Mouse (Mus musculus): ENCODE measurements around the gene Rps15a.

Rps15a gene

DNA sequence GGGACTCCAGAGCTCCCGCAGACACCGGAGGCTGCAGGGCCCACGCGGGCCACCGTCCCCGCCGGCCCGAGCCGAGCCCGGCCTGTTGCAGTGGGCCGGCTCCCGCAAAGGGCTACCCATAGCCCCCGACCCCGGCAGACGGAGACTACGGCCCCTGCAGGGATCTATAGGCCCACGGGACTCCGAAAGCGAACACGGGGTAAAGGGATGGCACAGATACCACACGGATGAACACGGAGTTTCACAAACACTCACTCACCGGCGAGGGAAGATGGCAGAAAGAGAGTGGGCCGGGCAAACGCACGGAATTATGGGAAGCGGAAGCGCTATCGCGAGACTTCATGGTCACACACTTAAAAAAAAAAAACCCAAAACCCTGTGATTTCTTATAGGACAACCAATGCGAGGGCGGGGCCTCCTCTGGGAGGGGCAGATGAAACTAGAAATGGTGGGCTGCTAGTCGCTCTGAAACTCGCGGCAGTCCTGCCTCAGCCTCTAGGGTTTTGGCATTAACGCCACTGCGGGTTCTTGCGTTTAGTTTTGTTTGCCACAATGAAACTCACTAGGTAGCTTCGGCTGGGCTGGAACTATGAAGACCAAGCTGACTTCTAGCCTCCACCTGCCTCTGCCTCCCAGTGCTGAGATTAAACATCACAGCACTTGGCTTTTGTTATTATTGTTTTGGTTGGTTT is at the start of gene Rps15a:
TSS of gene Rps15a (minus strand) at position 312 of the 692 bp plus-strand sequence.
- DNase-seq (ENCODE audit: low spot score in 2 of 2), result peak; percentile 72 to 90

DNA sequence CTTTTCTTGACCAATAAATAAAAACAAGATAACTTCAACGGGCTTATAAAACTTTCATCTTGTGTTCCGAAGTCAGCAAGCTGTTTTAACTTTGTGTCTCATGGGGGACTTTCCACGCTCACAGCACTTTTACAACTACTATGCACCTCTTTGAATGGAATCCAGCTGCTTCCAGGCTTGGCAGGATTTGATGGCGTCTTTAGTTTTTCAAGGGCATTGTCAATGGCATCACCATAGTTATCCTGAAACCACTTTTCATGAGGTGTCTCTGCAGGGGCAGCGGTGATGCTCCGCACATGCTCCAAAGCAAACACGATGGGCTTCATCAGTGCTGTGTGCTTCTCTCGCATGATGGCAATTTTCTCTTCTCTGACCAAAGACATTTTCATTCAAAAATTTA is 47.0 kb upstream of the Rps15a start:
- no peak for DNase-seq (ENCODE audit: low spot score in 2 of 2)

DNA sequence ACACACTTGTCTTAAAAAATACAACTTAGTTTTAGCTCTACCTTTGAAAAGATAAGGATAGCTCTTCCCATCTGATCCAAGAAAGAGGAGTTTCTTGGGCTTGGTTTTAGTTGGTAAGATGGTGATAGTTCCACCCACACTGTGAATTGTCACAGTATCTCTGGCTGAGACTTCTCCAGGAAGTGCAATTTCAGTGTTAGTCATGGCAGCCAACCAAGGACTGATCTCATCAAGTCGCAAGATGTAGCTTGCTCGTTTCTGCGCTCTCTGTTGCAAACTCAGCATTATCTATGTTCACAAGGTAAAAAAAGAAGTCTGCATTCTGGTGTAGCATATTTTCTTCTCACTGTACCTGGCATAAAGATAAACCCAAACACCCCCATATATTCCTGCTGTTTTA is 44.1 kb upstream of the Rps15a start:
- no peak for DNase-seq (ENCODE audit: low spot score in 2 of 2)

DNA sequence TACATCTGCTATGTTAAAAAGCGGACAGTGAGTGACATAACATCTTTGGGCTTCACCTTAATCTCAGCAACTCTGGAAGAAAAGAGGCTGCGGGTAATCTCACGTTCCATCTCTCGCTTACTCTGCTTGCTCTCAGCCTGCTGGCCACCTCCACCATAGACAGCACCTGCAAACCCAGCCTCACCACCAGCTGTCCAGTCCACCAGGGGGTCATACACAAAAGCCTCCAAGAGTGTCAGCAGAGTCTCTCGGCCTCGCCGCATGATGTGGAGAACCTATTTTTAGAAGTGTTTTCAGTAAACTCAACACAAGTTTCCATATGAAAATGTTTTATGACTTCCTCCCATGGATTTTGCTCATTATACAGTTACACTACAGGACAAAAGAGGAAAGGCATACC is 40.5 kb upstream of the Rps15a start:
- DNase-seq (ENCODE audit: low spot score in 2 of 2), result no peak

DNA sequence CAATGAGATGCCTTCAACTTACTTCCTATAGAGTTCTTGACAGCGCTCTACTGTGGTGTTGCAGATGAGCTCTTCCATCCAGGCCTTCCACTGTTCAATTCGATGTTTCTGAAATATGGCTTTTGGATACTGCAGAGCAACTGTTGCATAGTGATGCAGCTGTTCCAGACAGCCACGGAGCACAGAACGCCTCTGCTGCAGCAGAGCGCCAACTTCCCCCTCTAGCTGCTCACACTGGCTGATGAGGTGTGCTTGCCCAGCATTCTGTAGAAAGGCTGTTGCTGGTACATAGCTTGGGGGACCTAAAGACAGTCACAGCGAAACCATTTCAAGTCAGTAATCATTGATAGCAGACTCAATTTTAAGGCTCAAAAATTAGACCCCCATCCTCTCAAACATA is 38.2 kb upstream of the Rps15a start:
- no peak for DNase-seq (ENCODE audit: low spot score in 2 of 2)

DNA sequence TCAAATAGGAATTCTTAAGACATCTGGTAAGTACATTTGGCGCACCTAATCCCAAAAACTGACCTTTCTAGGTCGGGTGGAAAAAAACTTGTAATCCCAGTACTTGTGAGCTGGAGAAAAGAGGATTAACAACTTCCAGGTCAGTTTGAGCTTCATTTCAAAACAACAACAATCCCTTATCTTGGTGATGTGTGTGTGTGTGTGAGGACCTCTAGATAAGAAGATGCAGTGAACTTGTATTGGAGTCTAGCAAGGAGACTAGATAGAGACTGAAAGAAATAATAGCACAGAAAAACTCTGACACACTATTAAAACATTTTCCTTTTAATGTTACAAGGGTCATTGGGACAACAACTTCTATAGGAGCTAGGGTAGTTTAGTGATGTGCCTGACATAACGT is 27.6 kb upstream of the Rps15a start:
- no peak for DNase-seq (ENCODE audit: low spot score in 2 of 2)

DNA sequence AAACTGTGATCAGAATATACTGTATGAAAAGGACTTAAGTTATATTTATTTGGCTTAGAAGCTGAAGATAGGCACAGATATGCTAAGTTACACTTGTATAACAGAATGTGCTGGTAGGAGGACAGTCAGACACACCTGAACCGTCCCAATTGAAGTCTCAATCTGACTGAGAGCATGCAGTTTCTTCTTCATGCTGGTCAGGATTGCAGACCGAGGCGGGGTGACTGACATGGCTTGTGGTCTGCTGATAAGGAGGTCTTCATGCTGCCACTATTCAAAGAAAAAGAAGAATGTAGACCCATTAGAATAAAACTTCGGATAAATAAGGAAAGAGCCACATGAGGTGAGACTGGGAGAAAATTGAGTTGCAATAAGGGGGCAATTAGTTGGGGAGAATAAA is 27.1 kb upstream of the Rps15a start:
- no peak for DNase-seq (ENCODE audit: low spot score in 2 of 2)

DNA sequence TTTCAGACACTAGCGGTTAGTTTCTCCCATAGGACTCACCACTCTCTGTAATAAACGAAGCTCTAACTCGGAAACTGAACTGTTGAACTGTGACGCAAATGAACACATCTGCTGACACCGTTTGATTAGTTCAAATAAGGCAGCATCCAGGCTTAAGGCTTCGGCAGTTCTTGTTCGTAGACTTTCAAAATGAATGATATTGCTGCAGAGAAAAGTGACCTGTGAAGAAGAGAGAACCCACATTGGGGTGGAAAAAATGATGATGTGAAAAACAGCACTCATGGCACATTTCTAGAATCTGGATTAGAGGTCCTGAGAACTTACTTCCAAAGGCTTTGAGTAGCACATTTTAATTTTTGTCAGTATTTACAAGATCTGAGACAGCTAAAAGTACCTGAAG is 25.3 kb upstream of the Rps15a start:
- DNase-seq (ENCODE audit: low spot score in 2 of 2), result no peak

DNA sequence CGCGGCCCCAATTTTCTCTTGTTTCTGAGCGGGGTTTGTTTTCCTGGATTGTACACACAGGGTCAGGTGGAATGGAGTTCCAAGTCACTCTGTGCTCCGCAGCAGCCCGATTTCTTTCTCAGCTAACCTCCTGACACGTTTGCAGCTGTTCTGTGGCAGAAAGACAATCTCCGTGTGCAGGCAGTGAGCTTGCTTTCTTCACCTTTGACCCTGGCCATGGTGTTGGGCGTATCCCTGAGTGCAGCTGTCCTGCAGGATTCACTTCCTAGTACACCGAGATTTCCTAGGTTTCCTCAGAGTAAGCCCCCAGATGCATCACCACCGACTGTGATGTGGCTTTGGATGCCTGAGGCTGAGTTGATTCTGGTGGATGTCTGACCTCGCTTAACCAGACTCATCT is 19.1 kb upstream of the Rps15a start:
- DNase-seq (ENCODE audit: low spot score in 2 of 2), result no peak

DNA sequence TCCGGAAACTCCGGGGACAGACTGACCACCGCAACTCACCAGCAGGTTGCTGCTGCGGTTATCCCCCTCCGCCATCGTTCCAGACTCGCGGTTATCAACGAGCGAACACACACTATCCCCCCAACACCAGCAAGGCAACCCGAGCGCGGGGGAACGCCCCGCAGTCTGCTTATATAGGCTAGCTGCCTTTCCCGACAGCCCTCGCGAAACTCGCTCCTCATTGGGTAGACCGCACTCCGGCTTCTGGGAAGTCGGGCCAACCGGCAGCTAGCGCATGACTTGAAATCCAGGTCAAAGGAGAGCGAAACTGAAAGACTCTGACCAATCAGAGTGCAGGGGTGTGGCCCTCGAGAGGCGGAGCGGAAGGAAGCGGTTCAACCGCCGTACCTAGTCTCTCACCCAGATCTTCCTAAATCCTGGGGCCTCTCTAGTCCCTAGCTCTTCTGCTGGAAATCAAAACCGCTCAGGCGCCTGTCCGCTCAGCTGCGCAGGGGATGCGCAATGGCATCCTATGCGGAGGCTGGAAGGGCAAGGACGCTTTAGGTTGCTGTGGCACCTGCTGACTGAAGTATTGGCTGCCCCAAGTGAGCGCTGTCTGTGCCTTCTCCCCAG is 13.5 kb upstream of the Rps15a start, which contains the start of gene Arl6ip1:
TSS of gene Arl6ip1 (minus strand) at position 233 of the 612 bp plus-strand sequence.
- DNase-seq (ENCODE audit: low spot score in 2 of 2), result peak; percentile 92 to 93

DNA sequence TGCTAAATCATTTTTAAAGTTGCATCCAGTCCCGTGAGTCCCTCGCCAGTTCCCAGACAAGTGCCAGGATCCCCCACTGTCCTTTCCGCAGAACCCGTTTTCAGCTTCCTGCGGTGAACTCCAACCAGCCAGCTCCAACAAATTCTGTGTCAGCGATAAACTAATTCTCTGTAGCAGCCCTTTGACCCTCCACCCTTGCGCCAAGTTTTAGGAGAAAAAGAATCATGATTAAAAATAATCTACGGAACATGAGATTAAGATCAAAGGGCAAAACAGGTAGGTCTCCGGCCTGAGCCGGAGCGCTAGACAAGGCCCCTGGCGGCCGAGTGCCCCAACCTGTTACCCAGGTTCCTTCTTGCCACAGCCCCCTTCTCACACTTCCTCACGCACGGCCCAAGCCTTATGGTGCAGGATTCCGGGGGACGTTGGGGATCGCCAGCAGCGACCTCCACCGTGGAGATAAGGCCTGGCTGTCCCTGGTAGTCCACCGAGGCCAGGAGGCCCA is 13.0 kb upstream of the Rps15a start:
- DNase-seq (ENCODE audit: low spot score in 2 of 2), result peak in 1 of 2 experiments; percentile 24

DNA sequence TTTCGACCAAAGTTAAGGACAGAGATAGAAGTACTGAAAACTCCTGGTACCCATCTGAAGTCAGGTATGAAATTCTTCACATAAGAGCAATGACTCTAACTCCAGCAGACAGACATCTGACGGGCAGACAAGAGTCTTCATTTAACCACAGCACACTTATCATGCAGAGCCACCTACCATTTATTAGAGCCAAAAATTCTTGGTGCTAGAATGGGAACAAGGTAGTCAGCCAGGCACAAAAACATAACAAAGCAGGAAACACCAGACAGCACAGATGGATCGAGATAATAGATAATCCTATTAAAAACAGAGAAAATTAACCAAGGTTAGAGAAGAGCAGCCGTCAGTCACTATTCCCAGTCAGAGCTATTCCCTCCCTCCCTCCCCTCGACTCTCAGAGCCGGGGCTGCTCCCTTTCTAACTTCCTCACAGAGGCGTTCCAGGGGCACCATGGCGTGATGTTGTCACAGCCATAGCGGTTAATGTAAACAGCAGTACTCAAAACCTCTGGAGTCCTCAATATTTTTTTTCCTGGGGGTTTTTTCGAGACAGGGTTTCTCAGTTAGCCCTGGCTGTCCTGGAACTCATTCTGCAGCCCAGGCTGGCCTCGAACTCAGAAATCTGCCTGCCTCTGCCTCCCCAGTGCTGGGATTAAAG is 10.4 kb upstream of the Rps15a start:
- DNase-seq (ENCODE audit: low spot score in 2 of 2), result no peak

DNA sequence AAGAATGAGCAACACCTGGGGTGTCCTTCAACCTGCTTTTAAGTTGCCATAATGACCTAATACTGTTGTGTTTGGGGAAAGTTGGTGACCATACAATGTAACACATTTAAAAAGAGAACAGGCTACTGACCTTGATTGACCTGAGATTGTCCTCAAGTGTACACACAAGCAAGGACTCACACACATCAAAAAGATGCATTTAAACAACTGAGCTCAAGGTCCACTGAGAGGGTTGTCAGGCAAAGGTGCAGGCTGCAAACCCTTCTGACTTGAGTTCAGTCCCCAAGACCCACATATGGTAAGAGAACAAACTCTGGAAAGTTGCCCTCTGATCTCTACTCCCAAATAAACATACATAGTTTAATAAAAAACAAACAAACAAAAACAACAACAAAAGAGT is 9.7 kb upstream of the Rps15a start:
- no peak for DNase-seq (ENCODE audit: low spot score in 2 of 2)

DNA sequence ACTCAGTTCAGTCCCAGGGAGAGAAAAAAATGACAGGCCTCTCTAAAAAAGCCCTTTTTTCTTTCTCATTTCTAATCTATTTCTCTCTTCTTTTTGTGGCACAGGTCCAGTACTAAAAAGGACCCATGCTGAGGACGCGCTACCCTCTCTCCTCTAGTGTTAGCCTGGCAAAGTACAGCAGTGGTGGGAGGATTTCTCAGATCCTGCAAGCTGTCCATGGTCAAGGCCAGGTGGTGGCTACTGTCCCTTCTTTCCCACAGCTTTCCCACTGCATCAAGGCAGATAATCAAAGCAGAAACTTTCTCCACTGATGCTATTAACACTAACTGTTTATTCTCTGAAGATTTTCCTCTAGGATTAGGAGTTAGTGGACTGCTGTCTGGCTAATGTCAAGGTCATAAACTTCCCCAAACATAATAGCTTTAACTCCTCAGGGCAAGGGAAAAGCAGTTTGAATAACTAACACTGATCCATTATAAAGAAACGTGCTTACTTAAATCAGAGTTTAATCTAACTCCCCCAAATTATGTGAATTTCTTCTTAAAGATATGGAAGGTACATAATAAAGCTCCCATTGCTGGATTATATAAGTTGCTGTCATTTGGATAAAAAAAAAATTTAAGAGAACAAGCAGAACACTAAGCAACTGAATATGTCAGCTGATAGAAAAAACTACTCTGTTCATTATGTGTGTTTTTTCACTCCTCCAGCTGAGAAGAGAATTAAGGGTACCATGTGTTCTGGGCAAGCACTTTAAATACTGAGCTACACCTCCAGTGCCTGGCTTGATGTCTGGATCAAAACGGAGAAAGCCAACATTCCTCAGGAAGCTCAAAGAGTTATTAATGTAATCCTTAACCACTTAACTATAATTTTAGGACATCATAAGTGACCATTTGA is 7.8 kb upstream of the Rps15a start:
- no peak for DNase-seq (ENCODE audit: low spot score in 2 of 2)

DNA sequence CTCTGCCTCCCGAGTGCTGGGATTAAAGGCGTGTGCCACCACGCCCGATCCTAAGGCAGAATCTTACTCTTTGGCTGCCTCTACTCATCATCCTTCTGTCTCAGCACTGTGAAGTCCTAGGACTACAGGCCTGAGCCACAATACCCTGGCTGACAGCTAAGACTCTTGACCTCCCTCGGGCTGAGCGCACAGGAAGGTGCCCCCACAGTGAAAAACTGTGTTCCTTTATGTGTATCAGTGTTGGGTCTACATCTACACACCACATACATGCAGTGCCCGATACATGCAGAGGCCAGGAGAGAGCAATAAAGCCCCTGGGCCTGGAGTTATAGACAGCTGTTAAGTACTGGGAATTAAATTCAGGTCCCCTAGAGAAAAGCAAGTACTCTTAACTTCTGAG is 6.2 kb upstream of the Rps15a start:
- DNase-seq (ENCODE audit: low spot score in 2 of 2), result no peak

DNA sequence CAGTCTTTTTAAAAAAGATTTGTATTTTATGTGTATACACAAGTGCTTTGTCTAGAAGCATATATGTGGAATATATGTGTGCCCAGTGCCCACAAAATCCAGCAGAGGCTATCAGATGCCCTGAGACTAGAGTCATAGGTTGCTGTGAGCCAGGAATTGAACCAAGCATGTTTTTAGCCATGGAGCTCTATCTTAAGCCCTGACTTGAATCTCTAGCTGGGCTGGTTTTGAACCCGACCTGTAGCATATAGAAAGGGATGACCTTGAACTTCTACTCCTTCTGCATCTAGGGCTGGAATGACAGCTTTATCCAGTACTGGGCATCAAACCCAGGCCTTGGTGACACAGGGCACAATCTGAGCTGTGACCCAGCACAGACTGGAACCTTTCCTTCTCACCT is 4.7 kb upstream of the Rps15a start:
- no peak for DNase-seq (ENCODE audit: low spot score in 2 of 2)

DNA sequence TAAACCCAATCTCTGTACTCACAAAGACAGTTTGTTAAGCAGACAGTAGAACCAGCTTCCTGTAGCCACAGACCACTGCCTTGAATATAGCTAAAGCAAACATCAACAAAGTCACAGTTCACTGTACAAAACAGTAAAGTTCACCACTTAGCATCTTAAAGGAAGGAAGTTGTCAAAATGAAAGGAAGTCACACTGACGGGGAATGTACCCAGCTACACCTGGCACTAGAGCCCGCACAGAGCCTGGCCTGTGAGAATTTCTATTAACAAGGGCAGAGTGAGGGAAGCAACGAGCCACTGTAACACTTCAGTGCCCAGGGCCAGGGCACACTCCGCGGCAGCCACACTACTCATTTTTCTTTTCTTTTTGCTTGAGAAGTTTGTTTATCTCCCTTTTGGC is 4.0 kb upstream of the Rps15a start:
- no peak for DNase-seq (ENCODE audit: low spot score in 2 of 2)

DNA sequence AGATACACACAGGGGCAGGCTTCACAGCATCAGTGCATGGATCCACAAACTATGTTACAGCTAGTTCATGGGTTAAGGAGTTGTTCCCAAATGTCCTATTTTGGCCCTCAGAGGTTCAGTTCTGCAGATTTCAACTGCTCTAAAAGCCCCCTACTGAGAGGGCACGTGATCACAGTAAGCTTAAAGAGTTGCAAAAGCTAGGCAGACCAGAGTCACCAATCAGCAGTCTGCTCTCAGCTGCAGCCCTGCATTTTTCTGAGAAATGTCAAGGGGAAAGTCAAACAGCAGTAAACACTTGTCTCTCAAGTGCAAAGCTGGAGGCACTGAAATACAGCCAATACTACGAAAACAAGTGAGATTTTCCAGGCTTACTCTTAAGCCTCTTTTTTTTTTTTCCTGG is 3.2 kb upstream of the Rps15a start:
- DNase-seq (ENCODE audit: low spot score in 2 of 2), result no peak

DNA sequence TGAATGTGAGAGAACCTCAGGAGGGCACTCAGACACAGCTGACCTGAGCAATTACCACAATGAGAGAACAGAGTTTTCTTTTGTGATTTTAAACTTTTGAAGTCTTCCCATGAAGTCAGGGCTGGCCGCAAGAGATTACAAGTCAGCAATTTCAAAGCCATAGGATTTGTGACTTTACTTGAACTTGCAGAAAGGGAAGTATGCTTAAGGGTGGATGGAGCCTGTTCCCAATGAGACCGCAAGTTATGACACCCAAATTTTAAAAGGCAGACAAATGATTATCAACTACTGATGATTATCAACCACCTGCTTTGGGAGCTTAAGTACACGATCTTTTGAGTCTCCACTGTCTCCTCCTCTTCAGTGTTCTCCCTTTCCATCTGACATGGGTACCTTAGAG is 2.4 kb upstream of the Rps15a start:
- no peak for DNase-seq (ENCODE audit: low spot score in 2 of 2)

DNA sequence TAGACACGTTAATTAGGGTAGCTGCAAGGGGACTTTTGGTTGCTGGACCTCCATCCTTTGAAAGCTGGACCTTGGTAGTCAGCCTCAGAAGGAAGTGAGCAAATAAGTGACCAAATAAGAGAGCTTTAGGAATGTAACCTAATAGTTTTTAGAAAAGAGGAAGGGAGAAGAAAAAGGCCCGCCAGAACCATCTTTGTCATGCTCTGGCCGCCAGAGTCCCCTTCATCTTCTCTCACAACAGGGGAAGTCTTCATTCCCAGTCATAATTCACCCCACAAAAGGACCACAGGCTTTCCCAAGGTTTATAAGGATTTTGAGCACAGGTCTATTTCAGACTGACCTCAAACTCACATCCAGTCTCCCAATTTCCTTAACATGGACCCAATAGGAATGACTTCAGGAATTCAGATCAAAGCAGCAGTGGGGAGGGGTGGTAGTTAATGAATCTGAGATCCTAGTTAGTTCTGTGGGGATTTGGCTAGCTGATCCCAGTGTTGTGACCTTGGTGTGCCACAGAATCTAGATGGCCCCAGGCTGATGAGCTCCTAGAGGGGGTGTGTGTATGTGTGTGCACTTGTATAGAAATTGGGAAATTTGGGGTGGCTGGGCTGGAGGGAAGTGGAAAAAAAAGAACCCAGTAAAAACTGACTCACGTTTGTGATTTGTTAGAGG is 1.7 kb upstream of the Rps15a start:
- no peak for DNase-seq (ENCODE audit: low spot score in 2 of 2)

DNA sequence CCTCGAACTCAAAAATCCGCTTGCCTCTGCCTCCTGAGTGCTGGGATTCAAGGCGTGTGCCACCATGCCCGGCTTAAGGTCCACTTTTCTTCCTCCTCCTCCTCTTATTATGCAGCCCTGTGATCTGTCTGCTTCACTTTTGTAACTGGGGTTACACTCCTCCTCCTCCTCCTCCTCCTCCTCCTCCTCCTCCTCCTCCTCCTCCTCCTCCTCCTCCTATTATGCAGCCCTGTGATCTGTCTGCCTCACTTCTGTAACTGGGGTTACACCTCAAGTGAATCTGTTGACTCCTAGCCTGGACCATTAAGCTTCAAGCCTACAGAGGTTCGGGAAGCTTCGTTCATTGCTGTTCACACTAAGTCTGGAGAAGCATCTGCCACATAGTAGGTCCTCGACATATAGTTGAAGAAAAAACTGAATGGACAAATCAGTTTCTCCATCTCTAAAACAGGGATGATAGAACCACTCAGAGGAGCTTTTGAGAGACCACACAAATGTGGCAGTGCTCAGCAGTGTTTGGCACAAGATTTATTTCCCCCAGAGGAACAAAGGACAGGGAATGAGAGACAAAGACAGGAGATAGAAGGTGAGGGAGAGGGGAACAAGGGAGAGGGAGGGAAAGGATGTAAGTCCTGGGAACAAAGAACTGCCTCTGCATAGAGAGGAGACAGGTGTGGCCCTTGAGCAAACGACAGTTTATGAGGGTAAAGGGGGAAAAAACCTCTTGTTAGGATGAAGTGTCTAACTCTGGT is 975 bp upstream of the Rps15a start:
- DNase-seq (ENCODE audit: low spot score in 2 of 2), result no peak
